Mouse (Mus musculus) C2C12 (cell line): Measurements from ENCODE around the gene Rere. TPM values are rescaled to one million over a fixed set of nuclear protein-coding genes. Genes with fewer than 3 reads are reported as not detected.

Experiments used
- H3K27me3 ChIP-seq: one replicate; pipeline ENCODE4 v1.6.1; 2011; ENCODE audit not compliant: control insufficient read depth, insufficient read depth, insufficient read length
- H3K36me3 ChIP-seq: one replicate; pipeline ENCODE4 v1.6.1; 2011; ENCODE audit not compliant: control insufficient read depth, insufficient read depth
- H3K4me3 ChIP-seq: one replicate; pipeline ENCODE4 v1.5.1; 2011; ENCODE audit warnings: mild to moderate bottlenecking, control low read depth; ENCODE audit not compliant: poor library complexity, insufficient read depth, severe bottlenecking
- H3K79me2 ChIP-seq: one replicate; pipeline ENCODE4 v1.6.1; 2011; ENCODE audit not compliant: control insufficient read depth, insufficient read depth
- H3K79me3 ChIP-seq: one replicate; pipeline ENCODE4 v1.6.1; 2011; ENCODE audit warnings: low read depth, control low read depth
- H3ac ChIP-seq: one replicate; pipeline ENCODE3; 2011; ENCODE audit warnings: low read depth; ENCODE audit not compliant: control insufficient read depth, insufficient read length
- CEBPB ChIP-seq: IDR thresholded peaks from one replicate; pipeline ENCODE4 v1.6.1; 2011; ENCODE audit warnings: low read depth, mild to moderate bottlenecking, control low read depth, moderate library complexity
- CTCF ChIP-seq: IDR thresholded peaks from one replicate; pipeline ENCODE4 v1.5.1; 2011; ENCODE audit not compliant: control insufficient read depth, insufficient read depth, insufficient read length
- FOSL1 ChIP-seq: IDR thresholded peaks from one replicate; pipeline ENCODE4 v1.8.0; 2011; ENCODE audit warnings: mild to moderate bottlenecking, low read length; ENCODE audit not compliant: poor library complexity, insufficient read depth, severe bottlenecking
- MAX ChIP-seq: IDR thresholded peaks from one replicate; pipeline ENCODE4 v1.6.1; 2011; ENCODE audit warnings: mild to moderate bottlenecking, control low read depth
- MYOD1 ChIP-seq: IDR thresholded peaks from one replicate; pipeline ENCODE4 v1.6.1; 2011; ENCODE audit warnings: low read depth; ENCODE audit not compliant: control insufficient read depth, insufficient read length
- MYOG ChIP-seq: IDR thresholded peaks from one replicate; pipeline ENCODE4 v1.6.1; 2011; ENCODE audit not compliant: control insufficient read depth, insufficient read length; ENCODE audit errors: extremely low read depth
- USF1 ChIP-seq: IDR thresholded peaks from one replicate; pipeline ENCODE4 v1.6.1; 2011; ENCODE audit warnings: low read depth, mild to moderate bottlenecking, control low read depth, moderate library complexity
- polyA plus RNA-seq: library from polyadenylated mRNA; unstranded; fragments of >200 nt; fragmentation: generic; extraction: Trizol; gene quantifications from one replicate; pipeline ENCODE4 v1.2.1, GENCODE M21; 2012; ENCODE audit warnings: missing spikeins

The Rere gene
- polyA plus RNA-seq, 1 experiment, result 27.1 TPM

DNA sequence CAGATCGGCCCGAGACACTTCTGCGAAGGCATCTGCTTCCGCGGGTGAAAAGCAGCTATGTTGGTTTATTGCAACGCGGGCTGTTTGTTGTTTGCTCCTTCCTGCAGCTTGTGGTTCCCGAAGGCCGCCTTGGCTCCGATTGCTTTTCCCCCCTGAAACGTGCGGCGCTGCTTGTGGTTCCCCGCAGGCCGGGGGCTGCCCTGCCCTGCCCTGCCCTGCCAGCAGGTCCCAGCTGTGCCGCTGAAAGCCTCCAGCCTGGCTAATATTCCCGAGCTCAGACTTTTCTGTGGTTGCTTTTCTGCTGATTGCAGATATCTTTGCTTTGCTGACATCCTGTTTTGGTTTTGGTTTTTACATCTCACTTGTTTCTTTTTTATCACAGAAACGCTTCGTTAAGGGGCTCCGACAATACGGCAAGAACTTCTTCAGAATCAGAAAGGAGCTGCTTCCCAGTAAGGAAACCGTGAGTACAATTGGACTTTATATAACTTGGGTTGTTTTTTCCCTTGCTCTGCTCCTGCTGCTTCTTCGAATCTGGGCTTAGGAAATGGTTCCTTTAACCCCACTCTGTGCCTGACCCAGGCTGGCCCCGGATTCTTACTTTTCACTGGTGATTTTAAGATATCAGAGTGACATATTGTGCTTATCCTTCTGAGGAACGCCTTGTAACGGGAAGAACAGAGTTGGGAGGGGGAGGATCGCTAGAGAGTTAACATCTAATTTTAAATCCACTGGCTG, 288.6 kb downstream of the Rere start:
- H3K79me2 ChIP-seq, result peaks cover 55% of the 10 kb centered on the region

DNA sequence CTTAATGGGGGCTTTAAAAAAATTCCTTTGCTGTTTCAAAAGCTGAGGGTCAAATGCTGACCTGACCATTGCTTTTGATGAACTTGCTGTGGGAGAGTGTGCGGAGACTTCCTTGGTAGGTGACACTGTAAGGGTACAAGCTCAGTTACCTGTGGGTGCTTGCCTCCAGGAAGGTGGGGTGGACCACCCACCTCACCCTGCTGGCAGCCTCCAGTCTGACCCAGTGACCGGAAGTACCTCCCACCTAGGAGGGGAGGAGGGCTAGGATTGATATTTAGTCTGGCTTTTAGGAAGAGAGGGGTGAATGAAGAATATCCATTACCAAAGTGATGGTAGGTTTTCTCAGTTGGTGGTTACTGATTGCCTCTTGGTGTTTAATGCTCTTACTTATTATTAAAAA, 289.3 kb downstream of the Rere start:
- Histone ChIP-seq H3K79me2 (peaks cover 62% of the 10 kb centered on the region), H3K79me3 (peaks cover 34% of the 10 kb centered on the region), H3K36me3 (peaks cover 30% of the 10 kb centered on the region), H3K4me3 (peak overlapping the region; percentile 86), H3ac (no peak overlapping the region), H3K27me3 (no peaks in the 10 kb centered on the region)
- TF ChIP-seq MYOD1 (no peak), CTCF (no peak), FOSL1 (no peak), CEBPB (no peak), MYOG (no peak), USF1 (no peak)

More for the DNA sequence above, 288.6 kb downstream of the Rere start:
- Histone ChIP-seq H3K36me3 (peaks cover 29% of the 10 kb centered on the region), H3K4me3 (peak overlapping the region; percentile 86), H3ac (peak overlapping the region; percentile 99), H3K79me3 (peaks cover 30% of the 10 kb centered on the region), H3K27me3 (no peaks in the 10 kb centered on the region)
- no peak for TF ChIP-seq FOSL1
- no peak for TF ChIP-seq CEBPB
- no peak for TF ChIP-seq MAX
- no peak for TF ChIP-seq MYOG
- peak; percentile 8 for TF ChIP-seq MYOD1

- H3K27me3 ChIP-seq, result no peaks in the 10 kb centered on the region
- H3K79me3 ChIP-seq, result peaks cover 40% of the 10 kb centered on the region
- no peak overlapping the region for H3ac ChIP-seq
Measured at GRCm38 (mm10) chr4:150572104-150572691, 290.8 kb downstream of the Rere start.

DNA sequence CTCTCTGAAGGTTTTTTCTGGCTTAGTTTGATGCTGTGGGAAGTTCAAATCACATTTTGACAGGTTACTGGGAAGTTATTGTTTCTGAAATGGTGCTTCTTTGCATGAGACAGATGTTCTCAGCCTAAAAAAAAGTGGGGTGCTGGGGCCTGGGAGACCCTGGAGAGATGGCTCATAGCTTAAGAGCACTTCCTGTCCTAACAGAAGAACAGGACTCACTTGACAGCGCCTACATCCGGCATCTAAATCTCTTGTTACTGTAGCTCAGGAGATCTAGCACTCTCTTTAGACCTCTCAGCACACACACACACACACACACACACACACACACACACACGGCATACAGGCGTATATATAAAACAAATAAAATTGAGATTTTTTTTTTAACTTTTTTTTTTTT, 291.5 kb downstream of the Rere start:
- H3ac ChIP-seq, result no peak overlapping the region
- H3K4me3 ChIP-seq, result no peak overlapping the region
- peaks cover 42% of the 10 kb centered on the region for H3K79me3 ChIP-seq
- no peaks in the 10 kb centered on the region for H3K27me3 ChIP-seq
- peaks cover 84% of the 10 kb centered on the region for H3K79me2 ChIP-seq
- TF ChIP-seq FOSL1, result no peak
- no peak for TF ChIP-seq CEBPB
- TF ChIP-seq MAX, result no peak
- TF ChIP-seq MYOD1, result no peak
- no peak for TF ChIP-seq USF1
- TF ChIP-seq MYOG, result no peak
- no peak for TF ChIP-seq CTCF
- H3K36me3 ChIP-seq, result peaks cover 36% of the 10 kb centered on the region

More at GRCm38 (mm10) chr4:150572104-150572691, 290.8 kb downstream of the Rere start:
- no peak overlapping the region for H3K4me3 ChIP-seq
- H3K79me2 ChIP-seq, result peaks cover 76% of the 10 kb centered on the region
- no peak for TF ChIP-seq MAX
- TF ChIP-seq CTCF, result no peak
- no peak for TF ChIP-seq FOSL1
- TF ChIP-seq CEBPB, result no peak
- TF ChIP-seq USF1, result no peak
- no peak for TF ChIP-seq MYOG
- TF ChIP-seq MYOD1, result no peak
- peaks cover 36% of the 10 kb centered on the region for H3K36me3 ChIP-seq

- Histone ChIP-seq H3ac (no peak overlapping the region), H3K79me3 (peaks cover 60% of the 10 kb centered on the region), H3K36me3 (peaks cover 44% of the 10 kb centered on the region), H3K79me2 (peaks cover 97% of the 10 kb centered on the region), H3K27me3 (no peaks in the 10 kb centered on the region), H3K4me3 (no peak overlapping the region)
- TF ChIP-seq MAX, result no peak
- no peak for TF ChIP-seq CEBPB
- no peak for TF ChIP-seq MYOD1
- no peak for TF ChIP-seq MYOG
- TF ChIP-seq FOSL1, result no peak
- TF ChIP-seq USF1, result no peak
Measured at GRCm38 (mm10) chr4:150575363-150576092, 294.1 kb downstream of the Rere start.
